Mouse (Mus musculus) erythroblast, embryonic 14.5 days (primary cell): ENCODE data around the gene Pcp2.

Source experiments
- GATA1 ChIP-seq: IDR thresholded peaks from 2 replicates; pipeline ENCODE4 v1.6.1; 2012; ENCODE audit warnings: low read length, inconsistent platforms, mixed read lengths
- TAL1 ChIP-seq: IDR thresholded peaks from 3 replicates; pipeline ENCODE4 v1.6.1; 2012; ENCODE audit warnings: low read length, inconsistent platforms, mixed read lengths

DNA sequence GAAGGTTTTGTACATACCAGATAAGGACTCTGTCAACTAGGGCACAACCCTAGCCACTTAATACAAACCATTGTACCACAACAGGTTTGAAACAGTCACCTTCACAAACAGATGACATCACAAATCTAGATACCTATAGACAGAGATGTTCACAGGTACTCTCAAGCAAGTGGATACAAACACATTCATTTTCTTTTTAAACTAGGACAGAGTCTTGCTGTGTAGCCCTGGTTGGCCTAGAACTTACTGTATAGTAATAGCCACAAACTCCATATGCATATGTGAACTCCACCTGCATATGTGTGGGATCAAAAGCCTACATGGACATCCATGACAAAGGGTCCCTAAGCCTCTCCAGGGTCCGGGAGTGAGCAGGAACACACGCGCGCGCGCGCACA is 38.4 kb downstream of the Pcp2 start, which contains the start of gene Camsap3:
- TF ChIP-seq TAL1 (no peak), GATA1 (no peak)
